Mouse (Mus musculus) liver, adult 10 weeks (tissue): ENCODE results near the gene Fkbp11. TPM values are rescaled to one million over a fixed set of nuclear protein-coding genes. Genes with fewer than 3 reads are reported as not detected.

Experiments
- polyA plus RNA-seq: library from polyadenylated mRNA; stranded (reverse); fragments of 350-450 nt; fragmentation: Illumina TruSeq; extraction: RNeasy Lipid Tissue Mini Kit (QIAGEN cat#74804); gene quantifications from one replicate; pipeline ENCODE4 v1.2.3, GENCODE M21; 2014; ENCODE audit warnings: low read depth, low replicate concordance

The Fkbp11 gene
- 1.7 TPM for polyA plus RNA-seq

GRCm38 (mm10) chr15:98727443-98728321, at the start of gene Fkbp11:
TSS of gene Fkbp11 (minus strand) at chr15:98728198.

GRCm38 (mm10) chr15:98777762-98778161, 49.8 kb upstream of the Fkbp11 start, which contains the start of gene Wnt10b:
TSS of gene Wnt10b (minus strand) at chr15:98778150.

GRCm38 (mm10) chr15:98762670-98763529, 34.9 kb upstream of the Fkbp11 start, which contains the start of gene Arf3:
TSS of gene Arf3 (minus strand) at chr15:98763214.

GRCm38 (mm10) chr15:98707766-98708372, 20.1 kb downstream of the Fkbp11 start, which contains the start of gene Ccdc65:
TSS of gene Ccdc65 (plus strand) at chr15:98708207.

GRCm38 (mm10) chr15:98676940-98677728, 50.9 kb downstream of the Fkbp11 start, which contains the start of gene Rnd1:
TSS of gene Rnd1 (minus strand) at chr15:98677461.

Other genes starting within 250 kb of the Fkbp11 start
- gene Lalba, start 245.5 kb downstream of the Fkbp11 start, polyA plus RNA-seq, result not detected
- gene Olfr279, start 235.8 kb downstream of the Fkbp11 start, polyA plus RNA-seq, result not detected
- 18.8 TPM for gene Kansl2, start 193.9 kb downstream of the Fkbp11 start, polyA plus RNA-seq
- gene Ccnt1, start 157.3 kb downstream of the Fkbp11 start, polyA plus RNA-seq, result 25.8 TPM
- gene 4930415O20Rik, start 157.2 kb downstream of the Fkbp11 start, polyA plus RNA-seq, result not detected
- 2.4 TPM for gene Adcy6, start 118.1 kb downstream of the Fkbp11 start, polyA plus RNA-seq
- not detected for gene Cacnb3, start 97.4 kb downstream of the Fkbp11 start, polyA plus RNA-seq
- 2.8 TPM for gene Ddx23, start 65.3 kb downstream of the Fkbp11 start, polyA plus RNA-seq
- 6.3 TPM for gene Rnd1, start 50.7 kb downstream of the Fkbp11 start, polyA plus RNA-seq
- not detected for gene Ccdc65, start 20.0 kb downstream of the Fkbp11 start, polyA plus RNA-seq
- 14.6 TPM for gene Arf3, start 35.0 kb upstream of the Fkbp11 start, polyA plus RNA-seq
- not detected for gene Wnt10b, start 50.0 kb upstream of the Fkbp11 start, polyA plus RNA-seq
- gene Wnt1, start 61.7 kb upstream of the Fkbp11 start, polyA plus RNA-seq, result not detected
- not detected for gene Ddn, start 81.3 kb upstream of the Fkbp11 start, polyA plus RNA-seq
- gene Prkag1, start 103.3 kb upstream of the Fkbp11 start, polyA plus RNA-seq, result 28.5 TPM
- 2.6 TPM for gene Kmt2d, start 143.0 kb upstream of the Fkbp11 start, polyA plus RNA-seq
- gene Rhebl1, start 166.3 kb upstream of the Fkbp11 start, polyA plus RNA-seq, result not detected
- gene Dhh, start 170.3 kb upstream of the Fkbp11 start, polyA plus RNA-seq, result not detected
- gene Lmbr1l, start 190.0 kb upstream of the Fkbp11 start, polyA plus RNA-seq, result 3.3 TPM
- 10.7 TPM for gene Tuba1b, start 206.4 kb upstream of the Fkbp11 start, polyA plus RNA-seq
- gene Gm49450, start 225.4 kb upstream of the Fkbp11 start, polyA plus RNA-seq, result not detected
- gene Tuba1a, start 225.5 kb upstream of the Fkbp11 start, polyA plus RNA-seq, result 2.5 TPM